In genomic region chr12:101888312-101888711, GRCm38 (mm10) we compare ENCODE assay signal across 29 mouse cellular contexts.
"Had no signal": no experiment of that assay in that cellular context is flagged by ENCODE, and none has a peak within 500 bp of the region (broad histone marks: within the 10 kb centered on the region; RNA-seq: fewer than 3 reads in every experiment).

No protein-coding gene starts in this region.

- H3K27ac ChIP-seq: left cerebral cortex, adult 2 months; limb, embryonic 10.5 days; limb, embryonic 12.5 days; limb, embryonic 13.5 days; limb, embryonic 15.5 days; liver, embryonic 12.5 days; liver, embryonic 13.5 days; liver, embryonic 14.5 days; liver, embryonic 15.5 days; lung, embryonic 15.5 days; macrophage; midbrain, embryonic 10.5 days; midbrain, embryonic 12.5 days; midbrain, embryonic 13.5 days; neural tube, embryonic 12.5 days had no signal

- ATAC-seq: liver, embryonic 12.5 days; liver, postnatal 0 days; midbrain, embryonic 13.5 days; midbrain, embryonic 16.5 days had no signal

- H3K4me1 ChIP-seq: limb, embryonic 10.5 days; limb, embryonic 12.5 days; limb, embryonic 13.5 days; limb, embryonic 15.5 days; liver, embryonic 12.5 days; liver, embryonic 13.5 days; liver, embryonic 15.5 days; lung, embryonic 15.5 days; midbrain, embryonic 10.5 days; midbrain, embryonic 12.5 days; midbrain, embryonic 13.5 days; neural tube, embryonic 12.5 days had no signal

- H3K4me3 ChIP-seq: left cerebral cortex, adult 2 months; limb, embryonic 10.5 days; limb, embryonic 12.5 days; limb, embryonic 13.5 days; limb, embryonic 15.5 days; liver, embryonic 12.5 days; liver, embryonic 13.5 days; liver, embryonic 15.5 days; lung, embryonic 15.5 days; megakaryocyte, embryonic 14.5 days; midbrain, embryonic 10.5 days; midbrain, embryonic 12.5 days; midbrain, embryonic 13.5 days; myocyte; neural tube, embryonic 12.5 days had no signal

- H3K9me3 ChIP-seq: limb, embryonic 10.5 days; limb, embryonic 12.5 days; limb, embryonic 13.5 days; limb, embryonic 15.5 days; liver, embryonic 12.5 days; liver, embryonic 13.5 days; liver, embryonic 15.5 days; lung, embryonic 15.5 days; megakaryocyte, embryonic 14.5 days; midbrain, embryonic 10.5 days; midbrain, embryonic 12.5 days; midbrain, embryonic 13.5 days; neural tube, embryonic 12.5 days had no signal

- H3K27me3 ChIP-seq: limb, embryonic 12.5 days; limb, embryonic 13.5 days; limb, embryonic 15.5 days; liver, embryonic 12.5 days; liver, embryonic 13.5 days; liver, embryonic 15.5 days; lung, embryonic 15.5 days; megakaryocyte, embryonic 14.5 days; midbrain, embryonic 12.5 days; midbrain, embryonic 13.5 days; neural tube, embryonic 12.5 days had no signal

- H3K9ac ChIP-seq: limb, embryonic 12.5 days; limb, embryonic 13.5 days; limb, embryonic 15.5 days; liver, embryonic 12.5 days; liver, embryonic 13.5 days; liver, embryonic 14.5 days; liver, embryonic 15.5 days; liver, postnatal 0 days; lung, embryonic 14.5 days; lung, embryonic 15.5 days; midbrain, embryonic 12.5 days; midbrain, embryonic 13.5 days; neural tube, embryonic 12.5 days had no signal

- H3K4me2 ChIP-seq: limb, embryonic 12.5 days; limb, embryonic 13.5 days; limb, embryonic 15.5 days; liver, embryonic 11.5 days; liver, embryonic 12.5 days; liver, embryonic 13.5 days; liver, embryonic 15.5 days; lung, embryonic 14.5 days; lung, embryonic 15.5 days; midbrain, embryonic 12.5 days; midbrain, embryonic 13.5 days; neural tube, embryonic 12.5 days had no signal

- DNase-seq: left cerebral cortex, postnatal 4 days; liver; liver, embryonic 13.5 days; liver, postnatal 0 days; lung, adult 2 months; lung, embryonic 14.5 days; lung, postnatal 10 days; lung, postnatal 14 days; lung, postnatal 36 days; lung, postnatal 4 days; midbrain, embryonic 14.5 days had no signal
